Mouse (Mus musculus) embryo, embryonic 11 days (tissue): ENCODE measurements around the gene 2510002D24Rik.
A peak's percentile ranks its signal among the peaks of the same experiment; 100 is the strongest.
"Not testable (repeated sequence)": the region's sequence is repeated elsewhere in the genome, so short reads cannot be mapped to it uniquely, and the experiment has no call there.

ENCODE experiments used
- DNase-seq: peaks from one replicate; pipeline ENCODE4 v3.0.0-alpha.2; 2015

2510002D24Rik gene

GRCm38 (mm10) chr16:18836468-18837208 lies at the start of gene 2510002D24Rik, which contains the start of gene Gm28539:
Gene 2510002D24Rik, plus strand, starts transcription at chr16:18836578.
Gene Gm28539, plus strand, starts transcription at chr16:18836584.
- DNase-seq, result peak; percentile 90

DNA sequence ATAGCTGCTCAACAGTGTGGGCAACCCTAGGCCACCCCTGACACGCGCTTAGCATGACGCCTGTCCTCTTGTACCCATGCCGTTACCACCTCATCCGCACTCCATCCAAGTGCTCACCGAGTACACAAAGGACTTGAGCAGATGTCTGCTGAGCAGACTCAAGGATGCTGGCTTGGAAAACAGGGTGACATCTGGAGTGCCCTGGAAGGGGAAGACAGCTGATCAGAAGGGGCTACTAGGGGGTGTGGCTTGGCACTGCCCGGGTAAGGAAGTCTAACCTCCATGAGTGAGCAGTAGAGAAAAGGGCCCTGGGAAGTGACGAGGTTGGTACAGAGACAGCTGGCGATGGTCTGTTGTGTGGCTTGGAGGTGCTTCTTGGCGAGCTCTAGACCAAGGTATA lies 49.7 kb upstream of the 2510002D24Rik start:
- DNase-seq, result no peak

- DNase-seq, result no peak
Observed at GRCm38 (mm10) chr16:18788627-18789406, 47.6 kb upstream of the 2510002D24Rik start.

DNA sequence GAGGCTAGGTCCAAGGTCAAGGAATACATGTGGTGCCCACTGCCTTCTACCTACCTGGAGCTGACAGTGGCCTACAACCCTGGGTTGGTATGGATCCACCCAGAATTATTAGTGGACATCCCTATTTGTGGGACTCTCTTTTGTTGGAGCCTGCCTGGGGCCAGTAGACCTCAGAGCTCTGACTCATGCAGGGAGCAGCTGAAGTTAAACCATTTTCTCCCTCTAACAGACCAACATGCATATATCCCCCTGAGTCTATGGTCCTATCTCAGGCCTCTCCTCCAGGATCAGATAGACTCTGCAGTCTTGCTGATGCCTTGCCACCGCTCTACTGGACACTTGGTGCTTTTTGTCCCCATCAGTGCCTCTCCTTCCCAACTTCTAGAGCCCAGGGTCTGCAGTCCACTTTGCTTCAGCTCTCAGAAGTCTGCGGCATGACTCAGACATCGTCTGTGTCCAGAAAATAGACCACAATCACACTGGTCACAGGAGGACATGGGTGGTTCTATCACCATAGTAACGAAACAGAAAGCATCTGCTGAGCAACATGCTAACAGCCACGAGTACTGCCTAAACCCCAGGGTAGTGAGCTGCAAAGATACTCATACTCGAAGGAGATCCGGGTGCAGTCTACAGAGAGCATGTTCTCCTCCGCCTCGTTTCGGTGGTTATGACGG lies 41.0 kb upstream of the 2510002D24Rik start:
- DNase-seq, result no peak

DNA sequence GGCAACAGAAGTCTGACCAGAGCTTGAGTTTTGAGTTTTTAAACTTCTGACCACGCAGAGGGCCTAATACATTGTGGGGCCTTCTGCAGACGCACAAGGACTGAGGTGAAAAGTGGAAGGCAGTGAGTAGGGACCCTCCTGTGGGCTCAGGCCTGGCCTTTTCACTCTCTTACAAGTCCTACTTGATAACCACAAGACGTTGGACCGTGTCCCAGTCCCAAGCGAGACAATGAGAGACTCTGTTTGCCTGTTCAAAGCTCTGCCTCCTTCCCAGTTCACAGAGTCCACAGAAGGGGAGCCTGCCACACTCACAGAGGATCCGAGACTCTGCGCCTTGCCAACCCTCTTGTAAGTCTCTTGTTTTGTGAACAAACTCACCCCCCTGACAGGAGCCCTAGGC lies 39.7 kb upstream of the 2510002D24Rik start:
- no peak for DNase-seq

- DNase-seq, result no peak
Observed at GRCm38 (mm10) chr16:18798151-18798550, 38.2 kb upstream of the 2510002D24Rik start.

DNA sequence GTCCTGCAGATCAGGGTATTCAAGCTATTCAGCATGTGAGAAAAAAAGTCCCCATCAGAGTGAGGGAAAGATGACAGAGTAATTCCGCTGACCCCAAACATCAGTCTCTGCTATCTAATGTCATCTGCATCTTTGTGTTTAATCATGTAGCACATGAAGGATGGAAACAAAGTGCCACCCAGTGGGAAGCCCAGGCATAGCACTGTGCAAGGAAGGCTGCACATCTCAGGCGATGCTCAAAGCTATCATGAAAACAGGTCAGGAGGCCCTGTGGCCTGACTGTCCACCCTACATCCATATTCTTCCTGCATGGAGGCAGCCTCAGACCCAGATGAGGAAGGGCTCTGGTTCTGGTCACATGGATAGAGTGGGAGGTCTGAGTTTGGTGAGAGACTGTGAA lies 37.5 kb upstream of the 2510002D24Rik start:
- peak; percentile 35 for DNase-seq

- no peak for DNase-seq
Observed at GRCm38 (mm10) chr16:18805746-18806145, 30.6 kb upstream of the 2510002D24Rik start.

DNA sequence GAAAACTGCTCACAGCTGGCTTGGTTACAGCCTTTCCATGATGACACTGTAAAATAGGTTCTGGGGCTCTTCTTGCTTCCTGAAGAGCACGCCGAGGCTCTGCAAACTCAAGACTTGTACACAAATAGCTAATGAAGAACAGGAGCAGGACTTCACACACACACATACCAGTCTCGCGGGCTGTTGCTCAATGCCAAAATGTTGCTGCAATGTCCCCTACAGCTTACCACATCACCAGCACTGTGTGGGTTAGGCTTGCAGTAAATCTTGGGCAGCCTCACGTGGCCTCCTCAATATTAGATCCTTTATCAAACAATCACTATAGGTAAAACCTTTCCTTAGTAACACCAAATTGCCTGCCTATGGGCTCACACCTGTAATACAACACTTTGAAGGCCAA lies 27.4 kb upstream of the 2510002D24Rik start:
- DNase-seq, result no peak

- no peak for DNase-seq
Observed at GRCm38 (mm10) chr16:18811032-18811431, 25.3 kb upstream of the 2510002D24Rik start.

DNA sequence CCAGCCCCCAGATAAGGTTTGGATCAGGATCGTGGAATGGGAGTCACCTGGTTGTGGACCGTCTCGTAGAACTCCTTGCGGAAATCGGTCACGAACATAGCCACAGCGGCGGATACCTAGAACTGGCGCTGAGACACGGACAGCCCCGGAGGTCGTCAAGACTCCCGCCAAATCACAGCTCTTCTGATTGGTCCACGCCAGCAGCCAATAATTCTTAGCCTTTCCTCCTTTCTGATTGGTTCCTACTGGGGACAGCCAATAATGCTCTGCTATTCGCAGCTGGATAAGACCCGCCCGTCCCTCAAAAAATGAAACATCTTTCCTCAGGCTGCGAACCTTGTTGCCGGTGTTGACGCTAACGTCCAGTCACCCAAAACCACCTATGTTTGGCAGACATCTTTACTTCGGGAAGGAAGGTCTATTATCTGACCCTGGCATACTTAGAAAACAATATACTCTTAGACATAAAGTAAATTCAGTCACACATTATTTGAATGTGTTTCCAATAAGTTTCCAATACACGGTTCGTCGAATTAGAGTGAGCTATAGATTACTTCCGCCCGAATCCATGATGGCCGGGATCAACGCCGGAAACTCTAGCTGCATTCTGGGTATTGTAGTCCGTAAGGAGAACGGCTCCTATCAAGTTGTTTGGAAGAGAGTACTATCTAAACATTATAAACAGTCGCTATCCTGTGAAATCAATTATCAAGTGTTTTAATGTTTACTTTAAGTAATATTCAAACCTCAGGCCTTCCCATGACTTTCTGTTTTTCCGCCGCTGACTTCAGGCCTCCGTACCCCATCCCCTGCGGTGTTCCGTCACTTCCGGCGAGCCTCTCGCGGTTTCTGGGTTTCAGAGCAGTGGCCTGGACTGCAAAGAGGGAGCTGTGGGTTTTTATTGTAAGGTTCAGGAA lies 24.7 kb upstream of the 2510002D24Rik start, which contains the start of the genes Ufd1 and Cdc45:
Ufd1 (plus strand) TSS at position 312 of the 917 bp plus-strand sequence.
Cdc45 (minus strand) TSS at position 520 of the 917 bp plus-strand sequence.
- peak; percentile 93 for DNase-seq

DNA sequence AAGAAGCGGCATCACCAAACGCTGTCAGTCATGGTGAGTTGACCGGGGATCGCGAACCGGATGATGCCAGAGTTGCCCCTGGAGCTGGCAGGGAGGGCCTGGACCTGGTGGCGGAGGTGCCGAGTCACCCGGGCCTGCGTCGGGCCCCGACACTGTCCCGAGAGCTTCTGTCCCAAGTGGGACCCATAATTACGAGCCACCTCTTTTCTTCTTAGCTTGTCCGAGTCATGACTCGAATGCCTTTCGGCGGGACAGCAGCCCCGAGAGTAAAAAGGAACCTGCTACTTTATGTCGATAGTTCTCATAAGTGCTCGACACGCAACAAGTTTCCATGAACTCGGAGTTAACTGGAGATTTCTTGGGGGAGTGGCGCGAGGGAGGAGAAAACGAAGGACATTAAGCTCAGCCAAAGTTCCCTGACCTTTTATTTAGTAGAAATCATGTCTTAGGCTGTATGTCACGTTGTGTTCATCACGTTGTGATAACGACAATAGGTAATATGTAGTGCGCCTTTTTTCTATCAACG lies 23.9 kb upstream of the 2510002D24Rik start:
- DNase-seq, result no peak

- DNase-seq, result no peak
Observed at GRCm38 (mm10) chr16:18822356-18822755, 14.0 kb upstream of the 2510002D24Rik start.

- no peak for DNase-seq
Observed at GRCm38 (mm10) chr16:18822925-18823324, 13.5 kb upstream of the 2510002D24Rik start.

DNA sequence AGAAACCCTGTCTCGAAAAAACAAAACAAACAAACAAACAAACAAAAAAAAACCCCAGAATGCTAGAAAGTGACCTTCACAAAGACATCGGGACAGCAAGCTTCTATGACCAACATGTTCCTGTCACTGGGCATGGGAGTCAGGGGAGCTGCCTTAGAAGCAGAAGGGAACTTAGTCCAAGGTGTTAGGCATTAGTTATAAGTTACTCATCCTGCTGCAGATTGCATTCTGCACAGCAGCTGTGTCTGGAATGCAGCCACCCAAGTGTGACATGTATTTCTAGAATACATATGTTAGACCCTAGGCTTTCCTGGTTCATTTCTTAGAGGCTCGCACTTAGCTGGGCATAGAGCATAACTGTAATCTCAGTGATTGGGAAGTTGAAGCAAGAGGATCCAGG lies 7.7 kb upstream of the 2510002D24Rik start:
- DNase-seq, result no peak

DNA sequence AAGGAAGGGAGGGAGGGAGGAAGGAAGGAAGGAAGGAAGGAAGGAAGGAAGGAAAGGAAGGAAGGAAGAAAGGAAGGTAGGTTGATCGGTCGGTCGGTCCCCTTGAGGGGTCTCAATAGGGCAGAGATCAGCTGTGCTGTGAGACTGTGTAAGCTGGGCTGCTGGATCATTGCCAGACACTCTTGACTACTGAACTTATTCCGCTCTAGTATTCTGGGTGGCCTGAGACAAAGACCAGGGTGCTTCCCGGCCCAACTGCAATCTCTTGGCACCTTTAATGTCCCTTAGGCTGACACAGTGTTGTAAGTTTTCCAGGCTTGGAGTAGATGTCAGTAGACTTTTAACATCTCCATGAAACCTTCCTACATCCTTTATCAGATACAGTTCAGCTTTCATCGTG lies 7.3 kb upstream of the 2510002D24Rik start:
- DNase-seq, result no peak

DNA sequence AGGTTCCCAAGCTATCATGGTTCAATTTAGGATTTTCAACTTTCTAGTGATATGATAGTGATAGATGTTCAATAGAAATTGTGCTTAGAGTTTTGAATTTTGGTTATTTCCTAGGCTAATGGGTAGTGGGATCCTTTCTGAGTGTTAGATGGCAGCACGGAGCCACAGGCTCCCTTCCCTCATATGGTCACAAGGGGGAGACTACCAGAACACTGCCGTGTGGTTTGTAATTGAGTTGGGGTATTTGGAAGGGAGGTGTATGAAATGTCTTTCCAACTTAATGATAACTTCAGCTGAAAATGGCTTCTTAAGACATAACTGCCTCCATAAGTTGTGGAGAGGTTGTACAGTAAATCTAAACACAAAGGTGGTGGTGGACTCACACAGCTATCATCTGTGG lies 2.9 kb upstream of the 2510002D24Rik start:
- DNase-seq, result no peak

- no peak for DNase-seq
Observed at GRCm38 (mm10) chr16:18836073-18836467, 308 bp upstream of the 2510002D24Rik start.

DNA sequence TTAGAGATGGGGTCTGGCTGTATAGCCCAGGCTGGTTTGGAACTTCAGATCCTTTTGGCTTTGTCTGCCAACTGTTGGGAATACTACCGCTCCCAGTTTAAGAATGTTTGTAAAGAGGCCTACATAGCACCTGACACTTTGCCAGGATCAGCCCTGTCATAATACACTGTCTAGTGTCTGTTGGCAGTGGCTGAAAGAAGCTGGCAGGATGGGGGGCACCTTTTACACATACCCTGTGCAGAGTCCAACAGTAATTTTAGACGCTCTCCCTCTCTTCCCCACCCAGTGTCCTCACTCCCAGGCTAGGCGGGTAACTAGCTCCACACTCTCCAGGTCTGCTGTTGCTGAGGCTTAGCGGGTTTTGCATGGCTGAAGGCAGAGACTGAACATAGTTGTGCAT lies 2.0 kb downstream of the 2510002D24Rik start:
- no peak for DNase-seq

DNA sequence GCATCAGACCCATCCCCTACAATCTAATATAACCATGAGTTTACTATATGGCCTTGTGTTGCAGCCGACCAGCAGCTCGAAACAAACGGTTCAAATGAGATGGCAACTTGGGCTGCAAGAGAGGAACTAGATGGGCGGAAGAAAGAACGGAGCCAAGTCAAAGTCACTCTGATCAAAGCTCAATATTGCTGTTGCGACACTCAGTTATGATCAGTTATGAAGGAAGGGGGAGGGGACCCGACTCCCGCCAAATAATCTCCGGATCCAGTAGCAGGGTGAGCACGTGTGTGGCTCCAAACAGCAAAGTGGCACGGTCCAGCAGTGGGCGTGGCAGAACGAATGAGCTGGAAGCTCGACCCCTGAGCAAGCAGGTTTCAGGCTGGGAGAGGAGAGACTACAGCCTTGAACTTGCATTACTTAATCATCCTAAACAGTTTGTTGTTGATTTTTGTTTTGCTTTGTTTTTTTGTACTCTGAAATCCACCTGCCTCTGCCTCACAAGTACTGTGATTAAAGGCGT lies 10.0 kb downstream of the 2510002D24Rik start:
- DNase-seq, result no peak

DNA sequence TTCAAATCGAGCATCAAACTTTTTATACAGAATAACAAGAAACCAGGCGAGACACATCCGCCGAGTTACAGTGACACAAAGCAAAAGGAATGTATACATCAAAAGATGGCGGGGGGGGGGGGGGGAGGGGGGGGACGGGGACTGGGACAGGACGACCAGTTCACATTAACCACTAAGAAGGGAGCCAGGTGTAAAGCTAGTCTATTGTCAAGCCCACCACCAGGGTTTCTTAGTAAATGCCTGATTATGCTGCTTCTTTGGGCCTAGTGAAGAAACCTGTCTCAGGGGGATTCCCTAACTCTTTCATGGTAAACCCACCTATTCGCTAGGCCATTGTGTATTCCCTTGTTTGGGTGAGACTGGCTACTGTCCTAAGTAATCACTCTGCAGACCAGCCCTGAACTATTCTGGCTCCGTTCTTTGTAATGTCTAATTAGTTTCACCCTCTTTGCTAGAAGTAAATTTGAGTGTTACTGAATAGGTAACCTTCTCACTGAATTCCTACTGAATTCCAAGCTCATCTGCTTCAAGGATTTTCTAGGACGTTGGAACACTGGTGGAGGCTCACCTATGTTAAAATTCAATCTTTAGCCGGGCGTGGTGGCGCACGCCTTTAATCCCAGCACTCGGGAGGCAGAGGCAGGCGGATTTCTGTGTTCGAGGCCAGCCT lies 13.3 kb downstream of the 2510002D24Rik start:
- DNase-seq, result not testable (repeated sequence)
